Mouse (Mus musculus) spleen, adult 2 months (tissue): Measurements from ENCODE around the gene Stac2.

ENCODE experiments used
- CTCF ChIP-seq: fragments of 200-500 bp; IDR thresholded peaks from 2 replicates; pipeline ENCODE4 v1.5.1; 2011; ENCODE audit warnings: mild to moderate bottlenecking, inconsistent platforms; ENCODE audit not compliant: insufficient read depth, insufficient read length, insufficient replicate concordance; ENCODE audit errors: extremely low read depth
- POLR2A ChIP-seq: fragments of 200-500 bp; IDR thresholded peaks from 2 replicates; pipeline ENCODE4 v1.6.1; 2011; ENCODE audit warnings: low read depth, low read length, inconsistent platforms

- TF ChIP-seq CTCF: no peak
- TF ChIP-seq POLR2A: no peak
Observed at GRCm38 (mm10) chr11:98016824-98017223, 36.4 kb downstream of the Stac2 start.
